Mouse (Mus musculus) urinary bladder, postnatal 36 days (tissue): Measurements from ENCODE around the gene Olfr846.

Experiments
- DNase-seq, 2 experiments: peaks; one replicate each; pipeline ENCODE4 v3.0.0; 2022; ENCODE audit warnings: low spot score in 2 of 2, mixed read lengths in 1 of 2

The Olfr846 gene

GRCm38 (mm10) chr9:19363905-19364304 lies at the start of gene Olfr846:
Olfr846 (minus strand) TSS chr9:19364005.
- no peak for DNase-seq

- DNase-seq, result no peak
Measured at GRCm38 (mm10) chr9:19378569-19378968, 14.8 kb upstream of the Olfr846 start, which contains the start of gene Olfr847. Olfr847 (minus strand) TSS chr9:19378669.

GRCm38 (mm10) chr9:19336157-19336556 lies 27.6 kb downstream of the Olfr846 start, which contains the start of gene Olfr845:
Olfr845 (plus strand) TSS chr9:19336457.
- DNase-seq, result no peak

- DNase-seq, result no peak
Measured at GRCm38 (mm10) chr9:19316047-19316446, 47.8 kb downstream of the Olfr846 start, which contains the start of gene Olfr844. Olfr844 (plus strand) TSS chr9:19316347.
